Mouse (Mus musculus) lung, adult 10 weeks (tissue): ENCODE data around the gene Pih1d2. TPM values are rescaled to one million over a fixed set of nuclear protein-coding genes. Genes with fewer than 3 reads are reported as not detected.

Experiments
- polyA plus RNA-seq: library from polyadenylated mRNA; stranded (reverse); fragments of 350-450 nt; fragmentation: Illumina TruSeq; extraction: RNeasy Lipid Tissue Mini Kit (QIAGEN cat#74804); gene quantifications from one replicate; pipeline ENCODE4 v1.2.3, GENCODE M21; 2014; ENCODE audit warnings: low read depth, low replicate concordance; ENCODE audit not compliant: insufficient read depth

Pih1d2 gene
- polyA plus RNA-seq: 9.5 TPM

DNA sequence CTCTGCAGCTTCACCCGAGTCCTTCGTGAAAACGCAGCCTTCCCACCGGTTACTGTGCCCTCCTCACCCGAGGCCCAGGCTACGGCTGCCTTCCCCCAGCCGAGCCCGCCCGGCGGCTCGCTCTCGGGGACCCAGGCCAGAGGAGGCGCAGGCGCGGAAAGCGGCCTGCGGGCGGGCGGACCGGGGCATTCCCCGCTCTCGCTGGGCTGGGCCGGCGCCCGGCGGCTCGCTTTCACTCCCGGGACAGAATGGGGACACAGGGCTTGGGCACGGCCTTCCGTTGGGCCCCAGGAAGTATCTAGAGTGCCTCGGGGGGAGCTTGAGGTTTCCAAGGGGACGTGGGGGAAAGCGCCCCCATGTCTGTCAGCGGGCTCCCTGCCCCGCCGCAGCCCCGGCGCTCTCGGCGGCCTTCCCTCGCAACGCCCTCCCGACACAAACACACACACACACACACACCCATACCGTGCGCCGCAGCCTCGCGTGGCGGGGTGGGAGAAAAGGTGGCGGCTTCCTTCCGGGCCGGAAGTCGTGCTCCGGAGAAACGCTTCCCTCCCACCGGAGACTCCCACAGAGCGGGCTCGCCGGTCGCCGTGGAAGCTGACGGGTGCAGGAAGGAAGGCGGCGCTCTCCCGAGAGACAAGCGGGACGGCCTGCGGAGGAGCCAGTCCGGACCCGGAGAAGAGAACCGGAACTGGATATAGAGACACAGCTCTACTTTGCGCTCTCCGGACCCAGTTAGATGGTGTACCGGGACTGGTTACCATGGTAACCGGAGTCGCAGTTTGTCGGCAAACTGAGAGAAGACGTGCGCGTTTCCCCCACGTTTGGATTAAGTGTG is at the start of gene Pih1d2, which contains the start of gene Nkapd1:
TSS of gene Pih1d2 (plus strand) at position 556 of the 838 bp plus-strand sequence.
TSS of gene Nkapd1 (minus strand) at position 699 of the 838 bp plus-strand sequence.

DNA sequence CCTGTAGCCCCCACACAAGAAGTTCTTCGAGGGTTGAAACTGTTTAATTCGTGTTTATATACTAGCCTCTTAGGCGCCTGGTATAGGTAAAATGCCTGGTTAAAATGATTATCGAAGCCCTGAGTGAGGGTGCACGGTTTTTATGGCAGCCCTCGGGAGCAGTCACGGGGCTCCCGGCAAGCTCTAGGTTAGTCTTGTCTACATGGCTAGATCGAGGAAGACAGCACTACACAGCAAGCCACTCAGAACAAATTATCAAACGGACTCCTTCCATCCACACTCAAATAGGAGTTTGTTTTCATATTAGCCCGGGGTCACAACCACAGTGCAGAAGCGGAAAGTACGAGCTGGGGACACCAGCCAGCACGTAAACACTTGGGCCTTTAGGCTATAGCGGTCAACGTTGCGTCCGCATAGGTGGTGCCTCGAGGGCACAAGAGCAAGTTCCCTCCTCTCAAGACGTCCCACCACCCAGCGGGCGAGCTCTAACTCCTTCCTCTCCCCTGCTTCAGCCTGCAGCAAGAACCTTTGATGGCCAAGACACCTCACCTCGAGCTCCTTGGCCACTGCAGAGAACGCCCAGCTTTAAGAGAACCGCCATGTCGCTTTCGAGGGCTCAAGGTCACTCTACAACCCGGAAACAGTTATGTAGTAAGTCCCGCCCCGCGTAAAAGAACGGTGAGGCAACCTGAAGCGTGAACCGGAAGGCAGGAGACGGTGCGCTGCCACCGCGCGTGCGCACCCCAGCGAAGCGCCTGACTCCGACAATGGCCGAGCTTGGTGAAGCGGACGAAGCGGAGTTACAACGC is 13.7 kb upstream of the Pih1d2 start, which contains the start of the genes Sdhd and Timm8b:
TSS of gene Sdhd (minus strand) at position 624 of the 809 bp plus-strand sequence.
TSS of gene Timm8b (plus strand) at position 722 of the 809 bp plus-strand sequence.

DNA sequence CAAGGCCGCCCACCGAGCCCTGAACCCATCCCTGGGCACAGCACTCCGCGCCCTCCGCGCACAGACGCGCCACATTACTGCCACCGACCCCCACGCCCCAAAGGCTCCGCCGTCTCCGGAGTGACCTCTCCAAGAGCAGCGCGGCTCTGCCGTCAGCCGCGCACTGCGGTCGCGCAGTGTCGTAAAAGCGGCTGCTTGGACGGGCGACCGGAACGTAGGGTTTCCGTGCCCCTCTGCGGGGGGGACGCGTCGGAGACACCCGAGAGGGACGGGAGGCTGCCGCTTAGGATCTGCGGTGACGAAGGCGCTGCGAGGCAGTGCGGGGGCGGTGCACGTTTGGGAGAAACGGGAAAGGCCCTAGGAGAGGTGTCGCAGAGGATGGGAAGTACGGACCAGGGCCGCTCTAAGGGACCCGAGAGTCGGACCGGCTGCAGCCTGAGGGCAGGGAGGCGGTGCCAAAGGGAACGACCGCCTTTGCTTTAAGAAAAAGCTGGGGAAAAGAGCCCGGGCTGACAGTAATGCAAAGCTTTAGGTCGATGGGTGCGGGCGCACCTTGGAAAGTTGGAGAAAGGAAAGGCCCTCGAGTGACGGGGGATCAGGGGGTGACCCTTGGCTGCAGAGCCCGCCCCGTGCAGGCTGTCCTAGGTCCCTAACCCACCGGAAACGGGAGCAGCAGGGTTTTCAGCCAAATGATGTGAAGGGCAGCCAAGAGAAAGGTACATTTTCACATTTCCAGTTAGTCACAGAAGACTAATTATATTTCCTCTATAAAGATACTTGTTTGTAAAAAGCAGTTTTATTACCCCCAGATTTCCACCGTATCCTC is 42.5 kb downstream of the Pih1d2 start, which contains the start of gene Dlat:
TSS of gene Dlat (minus strand) at position 389 of the 826 bp plus-strand sequence.

Other genes with a start within 250 kb of the Pih1d2 start
- gene Plet1, start 122.8 kb upstream of the Pih1d2 start, polyA plus RNA-seq: 52.5 TPM
- 72.1 TPM for gene Pts, start 88.6 kb upstream of the Pih1d2 start, polyA plus RNA-seq
- gene Il18, start 62.5 kb upstream of the Pih1d2 start, polyA plus RNA-seq: 31.8 TPM
- 1.4 TPM for gene Bco2, start 62.1 kb upstream of the Pih1d2 start, polyA plus RNA-seq
- not detected for gene Tex12, start 56.0 kb upstream of the Pih1d2 start, polyA plus RNA-seq
- gene Sdhd, start 13.5 kb upstream of the Pih1d2 start, polyA plus RNA-seq: 151 TPM
- 173 TPM for gene Timm8b, start 13.4 kb upstream of the Pih1d2 start, polyA plus RNA-seq
- 10.5 TPM for gene Nkapd1, start 143 bp downstream of the Pih1d2 start, polyA plus RNA-seq
- 26.0 TPM for gene Dlat, start 42.5 kb downstream of the Pih1d2 start, polyA plus RNA-seq
- gene Dixdc1, start 122.2 kb downstream of the Pih1d2 start, polyA plus RNA-seq: 5.6 TPM
- gene 2310030G06Rik, start 129.2 kb downstream of the Pih1d2 start, polyA plus RNA-seq: 21.1 TPM
- 400 TPM for gene Cryab, start 134.0 kb downstream of the Pih1d2 start, polyA plus RNA-seq
- 34.3 TPM for gene Hspb2, start 135.0 kb downstream of the Pih1d2 start, polyA plus RNA-seq
- 6.0 TPM for gene Fdxacb1, start 150.9 kb downstream of the Pih1d2 start, polyA plus RNA-seq
- gene Alg9, start 157.7 kb downstream of the Pih1d2 start, polyA plus RNA-seq: 14.9 TPM
- 58.9 TPM for gene 1110032A03Rik, start 158.2 kb downstream of the Pih1d2 start, polyA plus RNA-seq
- 13.1 TPM for gene Ppp2r1b, start 228.0 kb downstream of the Pih1d2 start, polyA plus RNA-seq